Mouse (Mus musculus): ENCODE results near the gene Scaper. TPM values are rescaled to one million over a fixed set of nuclear protein-coding genes. Genes with fewer than 3 reads are reported as not detected.

The Scaper gene
- polyA plus RNA-seq, 1 experiment from 2014 or later, result 7.7 TPM

- Histone ChIP-seq H3K27me3 (peaks cover 98% of the 10 kb centered on the region), H3K9me3 (no peaks in the 10 kb centered on the region), H3K36me3 (no peaks in the 10 kb centered on the region), H3K27ac (no peak overlapping the region), H3K4me2 (peak overlapping the region; percentile 42), H3K4me3 (peak overlapping the region; percentile 16), H3K9ac (no peak overlapping the region), H3K4me1 (peaks cover 64% of the 10 kb centered on the region)
- WGBS, result 4% methylated on average over 30 of the region's 30 CpGs
- ATAC-seq (ENCODE audit: borderline replicate concordance, extremely low read depth, low FRiP score, low TSS enrichment), result no peak
These were observed 392.9 kb downstream of the Scaper start for GRCm38 (mm10) chr9:55544861-55545555.

GRCm38 (mm10) chr9:55543703-55544401 lies 394.1 kb downstream of the Scaper start:
- Histone ChIP-seq H3K4me3 (peak overlapping the region; percentile 18), H3K36me3 (no peaks in the 10 kb centered on the region), H3K9ac (no peak overlapping the region), H3K4me1 (peaks cover 59% of the 10 kb centered on the region), H3K27me3 (peaks cover 97% of the 10 kb centered on the region), H3K27ac (no peak overlapping the region), H3K4me2 (peak overlapping the region; percentile 42), H3K9me3 (no peaks in the 10 kb centered on the region)
- no peak for ATAC-seq (ENCODE audit: borderline replicate concordance, extremely low read depth, low FRiP score, low TSS enrichment)
- WGBS, result 3% methylated on average over 46 of the region's 46 CpGs

GRCm38 (mm10) chr9:55543336-55543702 lies 394.6 kb downstream of the Scaper start:
- WGBS, result 37% methylated on average over 8 of the region's 8 CpGs
- Histone ChIP-seq H3K4me2 (no peak overlapping the region), H3K4me3 (no peak overlapping the region), H3K27me3 (peaks cover 97% of the 10 kb centered on the region), H3K4me1 (peaks cover 62% of the 10 kb centered on the region), H3K27ac (no peak overlapping the region), H3K9me3 (no peaks in the 10 kb centered on the region), H3K36me3 (no peaks in the 10 kb centered on the region), H3K9ac (no peak overlapping the region)
- no peak for ATAC-seq (ENCODE audit: borderline replicate concordance, extremely low read depth, low FRiP score, low TSS enrichment)

- H3K36me3 ChIP-seq, result no peaks in the 10 kb centered on the region
- no peak for ATAC-seq (ENCODE audit: borderline replicate concordance, extremely low read depth, low FRiP score, low TSS enrichment)
- WGBS, result 3% methylated on average over 59 of the region's 59 CpGs
- H3K27ac ChIP-seq, result no peak overlapping the region
- no peak overlapping the region for H3K9ac ChIP-seq
- peak overlapping the region; percentile 44 for H3K4me3 ChIP-seq
- peaks cover 62% of the 10 kb centered on the region for H3K4me1 ChIP-seq
- H3K4me2 ChIP-seq, result peak overlapping the region; percentile 70
- peaks cover 96% of the 10 kb centered on the region for H3K27me3 ChIP-seq
- no peaks in the 10 kb centered on the region for H3K9me3 ChIP-seq
These were observed 395.3 kb downstream of the Scaper start for GRCm38 (mm10) chr9:55542366-55543325.

DNA sequence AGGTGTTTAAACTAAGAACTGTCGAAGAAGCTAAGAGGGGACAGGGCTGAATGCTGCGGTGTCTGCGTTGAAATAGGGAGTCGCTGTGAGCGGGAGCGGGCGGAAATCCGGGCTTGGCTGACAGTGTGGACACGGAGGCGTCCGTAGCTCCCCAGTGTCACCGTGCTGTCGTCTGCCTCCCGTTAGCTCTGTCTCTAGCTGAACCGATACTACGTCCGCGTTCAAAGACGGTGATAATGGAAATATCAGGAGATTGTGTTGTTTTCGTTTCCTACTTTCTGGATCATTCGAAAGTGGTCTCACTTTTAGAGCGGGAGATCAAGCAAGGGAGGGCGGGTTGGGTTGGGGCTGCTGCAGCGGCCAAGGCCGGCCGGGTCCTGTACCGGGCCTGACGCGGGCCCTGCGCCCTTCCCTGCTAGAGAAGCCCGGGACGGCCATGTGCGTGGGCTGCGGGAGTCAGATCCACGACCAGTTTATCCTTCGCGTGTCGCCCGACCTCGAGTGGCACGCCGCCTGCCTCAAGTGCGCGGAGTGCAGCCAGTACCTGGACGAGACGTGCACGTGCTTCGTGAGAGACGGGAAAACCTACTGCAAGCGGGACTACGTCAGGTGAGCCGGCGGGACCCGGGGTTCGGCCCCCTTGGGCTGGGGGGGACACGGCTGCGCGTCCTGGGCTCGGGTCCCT lies 396.1 kb downstream of the Scaper start:
- no peak for ATAC-seq (ENCODE audit: borderline replicate concordance, extremely low read depth, low FRiP score, low TSS enrichment)
- no peak overlapping the region for H3K27ac ChIP-seq
- H3K4me2 ChIP-seq, result peak overlapping the region; percentile 70
- H3K4me1 ChIP-seq, result peaks cover 61% of the 10 kb centered on the region
- no peak overlapping the region for H3K9ac ChIP-seq
- no peaks in the 10 kb centered on the region for H3K9me3 ChIP-seq
- H3K4me3 ChIP-seq, result peak overlapping the region; percentile 44
- H3K27me3 ChIP-seq, result peaks cover 96% of the 10 kb centered on the region
- no peaks in the 10 kb centered on the region for H3K36me3 ChIP-seq
- WGBS, result 1% methylated on average over 57 of the region's 59 CpGs

- peak overlapping the region; percentile 44 for H3K4me3 ChIP-seq
- H3K4me2 ChIP-seq, result peak overlapping the region; percentile 70
- no peak overlapping the region for H3K27ac ChIP-seq
- H3K27me3 ChIP-seq, result peaks cover 93% of the 10 kb centered on the region
- H3K4me1 ChIP-seq, result peaks cover 52% of the 10 kb centered on the region
- peak; percentile 70; the same call in 1 of the 2 replicates for ATAC-seq (ENCODE audit: borderline replicate concordance, extremely low read depth, low FRiP score, low TSS enrichment)
- no peaks in the 10 kb centered on the region for H3K9me3 ChIP-seq
- 0% methylated on average over 28 of the region's 28 CpGs for WGBS
- no peak overlapping the region for H3K9ac ChIP-seq
- H3K36me3 ChIP-seq, result no peaks in the 10 kb centered on the region
These were observed 397.0 kb downstream of the Scaper start for GRCm38 (mm10) chr9:55540888-55541287.

DNA sequence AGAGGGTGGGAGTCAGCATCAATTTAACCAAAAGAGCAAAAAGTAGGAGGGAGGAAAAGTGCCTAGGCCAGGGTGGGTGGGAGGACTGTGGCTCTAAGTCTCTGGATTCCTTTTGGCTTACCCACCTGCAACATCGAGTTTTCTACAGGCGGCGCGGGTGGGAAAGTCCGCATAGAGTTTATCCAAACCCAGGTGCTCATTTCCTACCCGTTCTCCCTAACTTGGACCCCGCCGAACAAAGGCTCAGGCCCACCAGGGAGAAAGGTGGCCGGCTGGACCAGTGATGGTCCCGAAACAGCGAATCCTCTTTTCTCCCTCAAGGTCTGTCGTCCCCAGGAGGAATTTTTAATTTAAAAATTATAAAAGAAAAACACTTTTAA lies 397.5 kb downstream of the Scaper start:
- no peak overlapping the region for H3K9ac ChIP-seq
- no peak for ATAC-seq (ENCODE audit: borderline replicate concordance, extremely low read depth, low FRiP score, low TSS enrichment)

GRCm38 (mm10) chr9:55539661-55540390 lies 398.1 kb downstream of the Scaper start:
- H3K4me1 ChIP-seq, result peaks cover 42% of the 10 kb centered on the region
- no peak overlapping the region; the same call in 1 of the 2 replicates for H3K4me3 ChIP-seq
- no peak overlapping the region for H3K9ac ChIP-seq
- H3K27ac ChIP-seq, result no peak overlapping the region
- 2% methylated on average over 31 of the region's 31 CpGs for WGBS
- ATAC-seq (ENCODE audit: borderline replicate concordance, extremely low read depth, low FRiP score, low TSS enrichment), result no peak
- peaks cover 82% of the 10 kb centered on the region for H3K27me3 ChIP-seq
- H3K36me3 ChIP-seq, result no peaks in the 10 kb centered on the region
- no peak overlapping the region; the same call in 1 of the 2 replicates for H3K4me2 ChIP-seq
- no peaks in the 10 kb centered on the region for H3K9me3 ChIP-seq

More for the DNA sequence above, 397.5 kb downstream of the Scaper start:
- Histone ChIP-seq H3K27ac (no peak overlapping the region), H3K36me3 (no peaks in the 10 kb centered on the region), H3K9me3 (no peaks in the 10 kb centered on the region), H3K4me3 (peak overlapping the region; percentile 44), H3K4me2 (peak overlapping the region; percentile 70), H3K4me1 (peaks cover 47% of the 10 kb centered on the region), H3K27me3 (peaks cover 88% of the 10 kb centered on the region)
- WGBS, result 2% methylated on average over 12 of the region's 12 CpGs

DNA sequence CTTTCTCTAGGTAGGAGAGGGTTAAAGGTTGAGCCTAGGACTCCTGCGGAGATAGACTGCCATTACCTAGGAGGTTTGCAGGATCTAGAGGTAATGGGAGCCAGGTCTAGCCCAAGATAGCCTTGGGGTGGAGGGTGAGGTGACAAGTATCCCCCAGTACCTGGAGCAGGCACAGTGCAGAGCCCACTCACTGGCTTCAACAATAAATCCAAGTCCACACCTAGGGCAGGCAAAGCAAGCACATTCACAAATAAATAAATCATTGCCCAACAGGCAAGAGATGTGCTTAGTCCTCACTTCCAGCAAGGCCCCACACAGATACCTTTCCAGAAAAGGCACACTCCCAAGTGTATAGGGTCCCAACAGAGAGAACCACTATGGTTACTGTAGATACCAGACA lies 398.9 kb downstream of the Scaper start:
- peaks cover 74% of the 10 kb centered on the region for H3K27me3 ChIP-seq
- H3K4me1 ChIP-seq, result peaks cover 35% of the 10 kb centered on the region
- H3K9ac ChIP-seq, result no peak overlapping the region
- no peaks in the 10 kb centered on the region for H3K9me3 ChIP-seq
- H3K4me3 ChIP-seq, result no peak overlapping the region
- no peaks in the 10 kb centered on the region for H3K36me3 ChIP-seq
- H3K4me2 ChIP-seq, result no peak overlapping the region
- 12% methylated on average over 1 of the region's 1 CpGs for WGBS
- H3K27ac ChIP-seq, result no peak overlapping the region
- ATAC-seq (ENCODE audit: borderline replicate concordance, extremely low read depth, low FRiP score, low TSS enrichment), result no peak

DNA sequence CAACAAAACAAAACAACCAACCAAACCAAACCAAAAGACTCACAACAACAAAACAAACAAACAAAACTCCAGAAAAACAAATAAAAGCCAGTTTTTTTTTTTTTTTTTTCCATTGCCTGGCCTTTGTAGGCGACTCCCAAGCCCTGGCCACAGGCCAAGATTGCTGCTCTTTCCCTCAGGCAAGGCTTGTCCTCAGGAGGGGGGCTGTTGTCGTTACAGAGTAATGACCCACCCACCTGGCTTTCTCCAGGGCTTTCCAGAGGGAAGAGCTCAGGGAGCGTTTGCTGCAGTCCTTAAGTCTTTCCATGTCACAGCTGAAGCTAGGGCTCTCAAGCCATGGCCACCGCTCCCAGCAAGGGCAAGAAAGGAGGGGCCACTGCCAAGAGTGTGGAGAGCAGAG lies 399.5 kb downstream of the Scaper start, which contains the start of gene Isl2:
TSS of gene Isl2 (plus strand) at position 296 of the 400 bp plus-strand sequence.
- ATAC-seq (ENCODE audit: borderline replicate concordance, extremely low read depth, low FRiP score, low TSS enrichment), result no peak
- Histone ChIP-seq H3K27ac (no peak within 1 kb of the TSS), H3K27me3 (peaks cover 68% of the 10 kb centered on the region), H3K4me2 (no peak within 1 kb of the TSS), H3K4me1 (peaks cover 28% of the 10 kb centered on the region), H3K36me3 (no peaks in the 10 kb centered on the region), H3K9ac (no peak within 1 kb of the TSS), H3K9me3 (no peaks in the 10 kb centered on the region), H3K4me3 (no peak within 1 kb of the TSS)
- WGBS, result 8% methylated on average over 4 of the region's 4 CpGs

DNA sequence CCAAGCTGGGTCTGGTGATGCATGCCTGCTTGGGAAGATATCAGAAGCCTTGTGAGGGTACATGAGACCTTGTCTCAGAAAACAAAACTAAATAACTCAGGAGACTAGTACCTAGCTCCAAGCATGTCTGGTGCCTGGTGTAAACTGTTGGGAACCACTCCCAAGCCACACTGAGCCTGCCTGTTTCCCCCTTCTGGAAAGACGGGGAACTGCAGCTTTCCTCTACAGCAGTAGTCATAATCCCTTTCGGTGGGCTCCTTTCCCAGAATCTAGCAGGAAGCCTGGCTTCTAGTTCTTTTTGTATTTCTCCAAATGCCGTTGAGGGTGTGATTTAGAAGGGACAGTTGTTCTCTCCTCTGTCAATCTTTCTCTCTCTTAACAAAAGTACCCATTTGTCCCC lies 402.0 kb downstream of the Scaper start:
- no peaks in the 10 kb centered on the region for H3K36me3 ChIP-seq
- H3K4me3 ChIP-seq, result no peak overlapping the region
- peaks cover 45% of the 10 kb centered on the region for H3K27me3 ChIP-seq
- no peak overlapping the region for H3K9ac ChIP-seq
- H3K4me1 ChIP-seq, result peaks cover 10% of the 10 kb centered on the region
- WGBS, result 31% methylated on average over 3 of the region's 3 CpGs
- no peak overlapping the region for H3K4me2 ChIP-seq
- H3K9me3 ChIP-seq, result no peaks in the 10 kb centered on the region
- H3K27ac ChIP-seq, result no peak overlapping the region
- ATAC-seq (ENCODE audit: borderline replicate concordance, extremely low read depth, low FRiP score, low TSS enrichment), result no peak

Data from lung, embryonic 15.5 days (tissue).